25 mouse cellular contexts compared by ENCODE assay signal in the genomic region with DNA sequence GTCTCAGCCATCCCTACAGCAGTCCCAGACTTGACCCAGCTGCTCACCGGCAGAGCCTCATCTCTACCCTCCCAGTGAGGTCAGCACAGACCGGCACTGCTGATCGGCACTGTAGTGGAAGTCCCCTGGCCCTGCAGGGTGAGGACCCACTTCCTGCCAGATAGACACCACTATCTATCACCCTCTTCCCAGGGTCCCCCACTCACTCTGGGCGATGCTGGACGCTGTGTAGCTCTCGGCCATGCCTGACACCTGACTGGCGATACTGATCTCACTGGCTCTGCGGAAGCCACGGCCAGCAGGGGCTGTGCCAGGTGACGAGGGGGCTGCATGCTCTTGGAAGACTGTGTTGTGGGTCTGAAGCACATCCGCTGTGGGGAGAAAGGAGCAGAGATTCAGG.
"Had no signal": no experiment of that assay in that cellular context is flagged by ENCODE, and none has a peak within 500 bp of the region (broad histone marks: within the 10 kb centered on the region; RNA-seq: fewer than 3 reads in every experiment).

No protein-coding gene starts in this region.

- H3K27ac ChIP-seq: heart, embryonic 13.5 days; heart, embryonic 15.5 days; hindbrain, embryonic 14.5 days; kidney, embryonic 15.5 days; kidney, postnatal 0 days; limb, embryonic 13.5 days; limb, embryonic 15.5 days; liver, embryonic 12.5 days; liver, embryonic 14.5 days had no signal

- H3K4me2 ChIP-seq: heart, embryonic 11.5 days; heart, embryonic 13.5 days; heart, embryonic 15.5 days; hindbrain, embryonic 14.5 days; kidney, embryonic 15.5 days; limb, embryonic 13.5 days; limb, embryonic 15.5 days; liver, embryonic 12.5 days had no signal

- DNase-seq: gastrocnemius, postnatal 14 days; gastrocnemius, postnatal 36 days; heart, adult 18-20 months; heart, postnatal 14 days; heart, postnatal 36 days; kidney, adult 11 months; kidney, adult 2 months; kidney, adult 9 months; kidney, postnatal 14 days; kidney, postnatal 36 days; layer of hippocampus, adult 9-11 months; layer of hippocampus, postnatal 36 days; left cerebral cortex, postnatal 4 days had no signal

- H3K4me3 ChIP-seq: heart, embryonic 13.5 days; heart, embryonic 15.5 days; kidney, embryonic 15.5 days; limb, embryonic 13.5 days; limb, embryonic 15.5 days; liver, embryonic 12.5 days had no signal

- H3K27me3 ChIP-seq: heart, embryonic 13.5 days; heart, embryonic 15.5 days; kidney, embryonic 15.5 days; limb, embryonic 13.5 days; limb, embryonic 15.5 days; liver, embryonic 12.5 days had no signal

- H3K4me1 ChIP-seq: heart, embryonic 13.5 days; heart, embryonic 15.5 days; kidney, embryonic 15.5 days; limb, embryonic 13.5 days; limb, embryonic 15.5 days had no signal

- H3K9ac ChIP-seq: heart, embryonic 13.5 days; heart, embryonic 15.5 days; hindbrain, embryonic 14.5 days; kidney, embryonic 15.5 days; limb, embryonic 13.5 days; limb, embryonic 15.5 days; liver, embryonic 12.5 days; liver, embryonic 14.5 days had no signal

- ATAC-seq: hindbrain, embryonic 16.5 days; intestine, embryonic 16.5 days; liver, embryonic 12.5 days had no signal

- H3K9me3 ChIP-seq: heart, embryonic 13.5 days; heart, embryonic 15.5 days; kidney, embryonic 15.5 days; limb, embryonic 13.5 days; limb, embryonic 15.5 days; liver, embryonic 12.5 days had no signal
